Mouse (Mus musculus): ENCODE measurements at regions not wholly inside any gene's neighbourhood (a gene's known extent, or its start where the extent isn't known, plus 50 kb on each side); places are given as distances from the start of the nearest gene placed in this dataset.

DNA sequence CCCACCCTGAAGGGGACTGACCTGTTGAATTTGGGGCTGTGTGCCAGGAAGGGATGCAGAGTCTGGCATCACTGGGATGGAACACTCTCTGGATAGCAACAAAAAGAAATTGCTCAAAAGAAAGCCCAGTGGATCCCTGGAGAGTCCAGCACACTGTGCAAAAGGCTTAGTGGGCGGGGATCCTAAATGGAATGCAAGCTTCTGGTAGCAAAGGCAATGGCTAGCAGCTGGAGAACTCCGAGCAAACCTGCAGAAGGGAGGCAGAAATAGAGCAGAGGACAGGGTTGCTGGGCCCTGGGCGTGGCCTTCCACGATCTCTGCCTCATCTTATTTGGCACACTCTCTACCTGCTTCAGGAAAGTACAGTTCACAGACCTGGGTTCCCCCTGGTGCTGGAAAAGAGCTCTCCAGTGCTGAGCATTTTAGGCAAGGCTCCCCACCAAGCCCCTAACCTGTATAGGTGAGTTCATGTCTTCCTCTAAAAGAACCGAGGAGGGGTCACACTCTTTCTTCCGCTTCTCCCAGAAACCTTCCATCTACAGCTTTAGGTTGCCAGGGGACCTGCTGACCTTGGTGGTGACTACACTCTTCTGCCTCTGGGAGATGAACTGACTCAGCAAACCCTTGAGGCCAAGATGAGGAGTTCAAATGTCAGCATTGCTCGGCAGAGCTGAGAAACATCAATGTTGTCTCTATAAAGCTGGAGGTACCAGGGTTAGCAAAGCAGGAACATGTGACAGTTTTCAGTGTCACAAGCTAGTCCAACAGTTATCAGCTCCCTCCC is 112.6 kb upstream of the Slc44a1 start:
- no peak for TF ChIP-seq CTCF (IDR thresholded peaks at IDR 0.05; ENCODE audit: borderline replicate concordance, extremely low read depth, insufficient read depth, insufficient read length)
- no peak for TF ChIP-seq POLR2A (IDR thresholded peaks at IDR 0.05; ENCODE audit: borderline replicate concordance, extremely low read depth, insufficient read depth, insufficient read length, poor library complexity, severe bottlenecking)

Measured in brain, embryonic 14.5 days (tissue).